Mouse (Mus musculus) left cerebral cortex, postnatal 10 days (tissue): Measurements from ENCODE around the gene Ppp1r9a. TPM values are rescaled to one million over a fixed set of nuclear protein-coding genes. Genes with fewer than 3 reads are reported as not detected.

Source experiments
- DNase-seq, 2 experiments: peaks; one replicate each; pipeline ENCODE4 v3.0.0; 2021 to 2022; ENCODE audit warnings: low spot score in 2 of 2, mixed read lengths in 1 of 2; ENCODE audit errors: extremely low spot score in 1 of 2
- intact Hi-C: fragments of 180-260 bp; cut with DNase I; formaldehyde crosslinking; loops from one replicate; pipeline ENCODE4 v1.15.1; 2025
- total RNA-seq, 2 experiments: library from RNA; stranded (reverse); gene quantifications; 2 replicates each; pipeline ENCODE4 v1.2.3; 2021

Ppp1r9a gene
- total RNA-seq, 2 experiments from 2014 or later: 123 to 128 TPM

DNA sequence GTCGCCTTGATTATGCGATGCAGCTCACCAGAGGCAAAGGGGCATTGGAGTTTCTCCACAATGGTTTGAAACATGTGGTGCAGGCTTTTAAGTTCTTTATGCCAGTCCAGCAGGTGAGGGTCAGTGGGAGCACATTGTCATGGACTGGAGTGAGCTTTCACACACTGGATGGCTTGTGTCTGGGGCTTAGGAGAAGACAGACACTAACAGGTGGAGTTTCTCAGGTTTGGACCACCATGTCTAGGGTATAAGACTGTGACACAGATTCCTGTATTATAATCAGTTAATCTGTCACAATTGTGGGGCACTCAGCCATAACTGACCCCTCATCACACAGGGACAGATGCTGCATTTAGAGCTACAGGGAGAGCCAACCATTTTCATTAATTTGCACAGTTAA, 124.5 kb downstream of the Ppp1r9a start:
- intact Hi-C loops: no loop called here
- no peak for DNase-seq

DNA sequence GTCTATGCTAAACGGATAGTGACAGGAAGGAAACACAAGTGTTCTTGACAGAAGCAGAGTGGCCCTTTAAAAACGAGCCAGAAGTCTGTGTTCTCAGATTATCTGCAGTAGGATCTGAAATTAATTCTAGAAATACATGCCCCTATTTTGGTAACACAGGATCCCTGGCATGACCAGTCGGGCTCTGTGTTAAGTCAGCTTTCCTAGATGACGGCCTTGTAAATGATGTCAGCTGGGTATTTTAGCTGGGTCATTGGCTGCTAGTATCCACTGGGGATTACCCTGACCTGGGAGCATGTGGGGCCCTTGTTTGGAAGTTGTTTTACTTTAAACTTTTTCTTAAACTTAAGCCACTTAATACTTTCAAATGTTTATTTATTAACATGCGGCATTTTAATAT, 125.1 kb downstream of the Ppp1r9a start:
- intact Hi-C loops: no loop called here
- no peak for DNase-seq

DNA sequence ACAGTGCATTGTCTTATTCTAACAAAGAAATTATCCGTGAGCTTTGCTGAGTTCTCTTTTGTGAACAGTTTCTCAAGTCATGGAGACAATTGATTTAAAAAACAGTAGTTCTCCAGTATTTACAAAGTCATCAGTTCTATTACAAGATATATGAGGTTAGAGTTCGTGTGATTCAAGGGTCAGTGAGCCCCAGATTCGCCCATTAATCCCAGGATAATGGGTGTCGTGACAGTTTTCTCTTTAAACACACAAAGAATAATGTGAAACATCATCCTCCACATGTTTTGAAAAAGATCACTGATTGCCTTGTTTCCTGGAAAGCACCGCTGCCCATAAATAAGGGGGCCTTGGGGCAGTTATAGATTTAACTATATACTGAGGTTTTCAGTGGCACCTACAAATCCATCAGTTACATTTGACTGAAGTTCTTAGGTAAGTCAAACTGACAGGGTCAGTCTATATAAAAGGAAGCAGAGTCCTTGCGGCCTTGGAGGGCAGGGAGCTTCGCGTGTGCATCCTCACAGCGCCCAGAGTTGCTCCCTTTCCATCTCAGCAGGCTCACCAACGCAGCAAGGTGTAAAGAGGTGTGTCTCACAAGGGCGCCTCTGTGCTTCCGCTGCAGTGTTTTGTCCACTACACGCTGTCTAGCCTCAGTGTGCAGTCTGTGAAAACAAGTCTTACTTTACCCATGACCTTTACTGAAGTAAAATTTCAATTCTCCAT, 126.6 kb downstream of the Ppp1r9a start:
- DNase-seq: no peak
- intact Hi-C loops: no loop called here

DNA sequence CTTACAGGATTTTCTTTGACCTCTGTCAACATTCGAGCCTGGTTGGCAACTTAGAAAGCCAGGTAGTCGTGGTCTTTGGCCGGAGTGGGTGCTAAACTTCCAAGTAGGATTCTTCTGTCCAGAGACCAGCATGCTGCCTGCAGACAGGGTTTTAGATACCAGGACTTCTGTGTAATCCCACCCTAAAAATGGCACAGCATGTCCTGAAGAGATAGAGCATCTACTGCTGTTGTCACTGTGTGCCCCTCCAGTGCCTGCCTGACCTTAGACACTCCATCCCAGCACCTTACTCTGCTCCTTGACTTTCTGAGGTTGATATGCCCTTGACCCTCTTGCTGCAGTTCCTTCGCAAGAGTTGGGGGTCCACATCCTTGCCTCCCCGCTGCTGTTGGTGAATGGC, 127.2 kb downstream of the Ppp1r9a start:
- no peak for DNase-seq
- intact Hi-C loops: no loop called here

DNA sequence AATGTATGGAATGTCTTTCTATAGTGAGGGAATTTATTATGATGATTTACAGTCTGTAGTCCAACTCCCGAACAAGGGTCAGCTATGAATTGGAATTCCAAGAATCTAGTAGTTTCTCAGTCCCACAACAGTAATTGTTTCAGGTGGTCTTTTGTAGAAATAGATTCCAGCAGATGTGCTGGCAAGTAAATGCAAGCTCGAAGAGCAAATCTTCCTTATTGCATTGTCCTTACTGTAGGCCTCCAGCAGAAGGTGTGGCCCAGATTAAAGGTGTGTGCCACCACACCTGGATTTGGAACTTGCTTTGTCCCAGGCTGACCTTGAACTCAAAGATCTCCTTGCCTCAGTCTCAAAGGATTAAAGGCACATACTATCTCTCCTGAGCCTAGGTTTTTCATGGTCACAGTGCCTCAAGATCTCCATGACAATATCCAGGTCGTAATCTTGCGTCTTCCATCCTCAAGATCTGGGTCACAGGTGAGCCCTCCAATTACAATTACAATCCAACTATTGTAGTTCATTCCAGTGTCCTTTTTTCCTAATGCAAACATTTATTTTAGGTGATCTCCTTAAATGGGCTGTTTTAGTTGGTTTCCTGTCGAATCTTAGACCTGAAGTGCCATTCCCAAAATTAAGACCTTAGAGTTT, 130.4 kb downstream of the Ppp1r9a start:
- intact Hi-C loops: no loop called here
- no peak for DNase-seq

DNA sequence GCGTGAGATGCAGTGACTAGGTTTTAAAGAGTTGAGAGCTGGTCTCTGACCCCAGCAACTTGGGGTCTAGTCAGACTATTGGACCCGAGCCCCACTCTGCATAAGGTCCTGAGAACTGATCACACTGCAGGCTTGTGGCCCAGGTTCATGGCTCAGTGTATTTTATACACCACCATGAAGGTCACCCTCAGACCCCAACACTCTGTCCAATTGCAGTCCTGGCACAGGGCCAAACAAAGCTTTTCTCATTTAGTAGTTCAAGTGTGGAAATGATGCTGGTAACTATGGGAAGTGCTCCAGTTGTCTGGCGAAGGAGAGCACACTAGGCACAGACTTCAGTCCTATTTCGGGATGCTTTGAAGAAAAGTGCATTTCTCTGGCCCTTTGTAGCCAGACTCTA, 134.5 kb downstream of the Ppp1r9a start:
- intact Hi-C loops: no loop called here
- DNase-seq: peak in 1 of 2 experiments; percentile 55

DNA sequence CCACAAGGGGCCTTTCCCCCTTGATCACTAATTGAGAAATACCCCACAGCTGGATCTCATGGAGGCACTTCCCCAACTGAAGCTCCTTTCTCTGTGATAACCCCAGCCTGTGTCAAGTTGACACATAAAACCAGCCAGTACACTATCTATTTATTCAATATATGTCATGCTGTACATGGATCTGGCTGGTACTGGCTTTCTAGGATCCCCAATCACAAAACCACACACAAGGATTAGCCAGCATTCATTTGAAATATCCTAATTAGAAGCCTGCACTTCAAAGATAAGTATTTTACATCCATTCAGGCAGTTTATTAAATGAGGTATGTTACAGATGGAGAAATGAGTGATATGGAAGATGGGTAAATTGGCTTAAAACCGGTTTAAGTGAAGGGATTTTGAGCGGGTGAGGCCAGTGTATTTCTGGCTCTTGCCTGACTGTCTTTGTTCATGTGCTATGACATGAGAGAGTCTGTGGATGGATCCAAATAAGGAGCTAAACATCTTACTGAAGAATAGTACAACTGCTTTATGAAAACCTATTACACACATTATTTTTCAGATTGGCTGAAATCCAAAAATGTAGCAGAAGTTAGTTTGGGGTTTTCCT, 135.5 kb downstream of the Ppp1r9a start:
- intact Hi-C loops: no loop called here
- DNase-seq: no peak

DNA sequence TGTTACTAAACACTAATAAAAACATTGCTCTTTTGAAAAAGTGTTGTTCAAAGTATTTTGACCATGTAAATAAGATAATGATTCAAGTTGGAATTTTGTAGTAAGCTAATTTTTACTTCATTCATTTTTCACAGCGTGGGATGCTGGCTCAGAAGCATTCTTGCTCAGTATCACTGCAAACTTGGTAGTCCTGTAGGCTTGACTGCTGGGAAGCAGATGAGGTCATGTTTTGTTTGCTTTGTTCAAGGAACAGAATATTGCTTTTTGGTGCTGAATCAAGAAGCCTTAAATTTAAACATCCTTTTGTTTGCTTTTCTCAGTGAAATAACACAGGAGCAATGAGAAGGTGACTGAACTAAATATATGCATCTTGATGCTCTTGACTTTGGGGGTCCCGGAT, 136.6 kb downstream of the Ppp1r9a start:
- intact Hi-C loops: no loop called here
- DNase-seq: no peak

DNA sequence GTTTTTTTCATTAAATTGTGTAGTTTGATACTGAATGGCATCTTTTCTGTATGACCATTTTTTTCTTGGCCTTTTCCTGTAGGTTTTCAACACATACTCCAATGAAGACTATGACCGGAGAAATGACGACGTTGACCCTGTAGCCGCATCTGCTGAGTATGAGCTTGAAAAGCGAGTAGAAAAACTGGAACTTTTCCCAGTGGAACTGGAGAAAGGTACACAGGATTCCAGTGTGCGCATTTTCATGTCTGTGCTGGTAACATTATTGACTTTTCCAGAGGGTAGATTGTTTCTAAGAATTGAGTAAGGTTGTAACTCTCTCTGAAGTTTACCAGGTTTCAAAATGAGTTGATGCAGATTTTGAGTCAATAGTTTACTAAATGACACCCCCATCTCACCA, 143.1 kb downstream of the Ppp1r9a start:
- DNase-seq: no peak
- intact Hi-C loops: no loop called here

DNA sequence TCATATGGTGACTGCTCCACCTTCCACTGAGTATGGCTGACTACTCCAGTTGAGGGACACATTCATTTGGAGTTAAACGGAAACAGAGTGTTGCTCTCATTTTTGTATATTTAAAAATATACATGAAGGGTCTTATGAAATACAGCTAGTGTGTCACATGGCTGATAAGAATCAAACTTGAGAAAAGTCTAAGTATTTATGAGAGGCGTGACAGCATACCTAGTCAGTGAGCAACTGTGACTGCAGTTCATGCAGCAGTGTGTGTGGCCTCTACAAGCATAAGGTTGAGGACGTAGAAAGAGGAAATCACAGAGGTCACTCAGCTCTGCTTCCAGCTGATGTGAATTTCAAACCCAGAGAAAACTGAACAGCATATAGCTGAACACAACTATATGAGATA, 145.3 kb downstream of the Ppp1r9a start:
- intact Hi-C loops: no loop called here
- no peak for DNase-seq

DNA sequence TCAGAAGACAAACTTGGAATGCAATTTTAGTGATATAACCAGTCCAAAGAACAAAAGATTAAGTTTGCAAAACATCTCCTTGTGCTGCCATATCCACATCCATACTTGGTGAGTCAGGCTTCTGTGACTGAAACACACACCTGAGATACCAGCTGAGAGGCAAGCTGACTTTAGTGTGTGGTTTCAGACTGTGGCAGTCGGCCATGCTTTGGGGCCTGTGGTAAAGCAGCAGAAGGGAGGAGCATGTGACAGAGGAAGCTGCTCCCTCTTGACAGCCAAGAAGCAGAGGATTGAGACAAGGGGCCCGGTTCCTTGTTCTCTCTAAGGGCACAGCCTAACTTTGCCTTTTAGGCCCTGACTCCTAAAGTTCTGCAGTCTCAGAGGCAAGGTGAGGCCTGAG, 149.6 kb downstream of the Ppp1r9a start:
- DNase-seq: no peak

DNA sequence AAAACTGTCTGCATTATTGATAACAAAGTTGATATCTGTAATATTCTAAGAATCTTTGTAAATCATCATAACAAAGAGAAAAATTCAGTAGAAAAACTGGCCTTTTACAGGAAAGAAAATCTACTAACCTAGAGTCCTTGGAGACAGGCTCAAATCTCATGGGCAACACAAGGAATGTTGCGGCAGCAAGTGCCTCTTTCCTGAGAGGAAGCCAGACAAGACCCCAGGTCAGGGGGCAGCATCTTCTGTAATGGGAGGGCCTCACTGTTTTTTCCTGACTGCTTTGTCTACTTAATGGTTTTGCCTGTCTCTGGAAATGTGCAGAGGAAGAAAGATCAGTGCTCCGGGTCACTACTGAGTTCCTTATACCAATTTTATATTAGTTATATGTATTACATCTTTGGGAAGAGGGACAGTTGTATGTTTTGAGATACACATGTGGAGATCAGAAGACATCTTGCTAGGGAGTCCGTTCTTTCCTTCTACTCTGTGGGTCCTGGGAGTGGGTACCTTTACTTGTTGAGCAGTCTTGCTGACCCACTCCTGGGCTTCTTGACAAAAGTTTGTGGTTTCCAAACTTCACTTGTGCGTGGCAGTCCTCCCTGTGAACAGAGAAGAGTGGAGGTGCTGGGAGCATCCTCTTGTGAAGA, 151.9 kb downstream of the Ppp1r9a start:
- DNase-seq: no peak
- intact Hi-C loops: no loop called here

More for the DNA sequence above, 149.6 kb downstream of the Ppp1r9a start:
- intact Hi-C loops: no loop called here

DNA sequence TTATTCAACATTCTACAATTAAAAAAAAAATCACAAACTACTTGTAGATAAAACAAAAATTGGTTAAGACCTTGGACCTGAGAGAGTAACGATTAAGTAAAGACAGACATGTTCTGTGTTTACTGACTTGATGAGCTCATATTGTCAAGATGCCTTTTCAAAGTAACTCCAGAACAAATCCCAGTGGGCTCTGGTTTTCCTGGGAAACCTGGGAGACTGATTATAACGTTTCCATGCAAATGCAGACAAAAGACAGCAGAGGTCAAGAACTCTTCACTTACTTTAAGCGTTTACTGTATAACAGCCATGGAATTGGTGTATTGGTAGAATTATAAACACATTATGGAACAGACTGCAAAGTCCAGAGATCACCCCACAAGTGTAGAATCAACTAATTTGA, 172.0 kb downstream of the Ppp1r9a start:
- DNase-seq: no peak
- intact Hi-C loops: no loop called here

DNA sequence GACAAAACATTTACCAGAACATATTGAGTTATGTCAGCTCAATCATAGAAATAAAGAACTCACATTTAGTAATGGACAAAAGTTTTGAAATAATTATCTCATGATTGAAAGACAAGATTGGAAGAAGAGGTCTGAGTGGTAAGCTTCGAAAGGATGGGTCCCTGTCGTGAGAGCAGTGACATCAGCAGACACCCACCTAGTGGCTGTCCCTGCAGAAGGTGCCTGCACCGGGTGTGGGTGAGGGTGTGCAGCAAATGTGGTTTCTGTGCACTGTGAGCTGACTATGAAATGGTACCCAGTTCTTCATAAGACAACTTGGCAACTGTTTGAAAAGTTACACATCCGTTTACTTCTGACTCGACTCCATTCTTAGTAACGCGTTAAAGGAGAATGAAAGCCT, 173.0 kb downstream of the Ppp1r9a start:
- DNase-seq: no peak

DNA sequence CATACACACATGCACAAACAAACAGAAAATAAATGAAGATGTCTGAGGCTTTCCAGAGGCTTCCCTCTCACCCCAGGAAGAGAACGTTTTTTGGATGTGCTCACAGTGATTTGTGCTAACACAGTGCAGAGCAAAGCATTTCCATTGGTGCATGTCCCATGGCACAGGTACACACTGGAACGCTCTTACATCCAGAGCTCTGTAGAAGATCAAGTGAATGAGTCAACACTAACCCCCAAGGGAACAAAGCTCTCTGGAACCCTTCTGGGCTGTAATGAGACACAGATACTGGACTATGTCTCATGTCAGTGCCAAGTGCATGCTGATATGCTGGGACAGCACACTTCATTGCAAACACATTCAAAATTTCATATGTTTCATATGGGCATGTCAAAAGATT, 175.3 kb downstream of the Ppp1r9a start:
- intact Hi-C loops: no loop called here
- DNase-seq: no peak

More for the DNA sequence above, 173.0 kb downstream of the Ppp1r9a start:
- intact Hi-C loops: no loop called here

DNA sequence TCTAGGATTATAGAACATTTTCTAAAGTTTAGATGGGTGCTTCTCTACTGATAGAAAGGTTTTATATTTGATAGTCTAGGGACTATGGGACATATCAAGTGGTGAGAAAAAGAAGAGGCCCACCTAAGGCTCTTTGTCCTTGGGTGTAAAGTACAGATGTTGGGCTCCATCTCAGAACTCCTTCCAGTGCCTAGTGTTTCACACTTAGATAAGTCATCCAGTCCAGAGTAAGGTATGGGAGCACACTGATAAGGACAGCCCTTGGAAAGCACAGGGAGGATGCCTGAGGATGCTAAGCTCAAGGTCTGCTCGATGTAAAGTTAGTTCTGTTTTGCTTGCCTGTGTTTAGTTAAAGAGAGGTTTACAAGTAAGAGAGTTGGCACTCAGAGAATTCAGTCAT, 176.4 kb downstream of the Ppp1r9a start:
- DNase-seq: no peak
- intact Hi-C loops: no loop called here

DNA sequence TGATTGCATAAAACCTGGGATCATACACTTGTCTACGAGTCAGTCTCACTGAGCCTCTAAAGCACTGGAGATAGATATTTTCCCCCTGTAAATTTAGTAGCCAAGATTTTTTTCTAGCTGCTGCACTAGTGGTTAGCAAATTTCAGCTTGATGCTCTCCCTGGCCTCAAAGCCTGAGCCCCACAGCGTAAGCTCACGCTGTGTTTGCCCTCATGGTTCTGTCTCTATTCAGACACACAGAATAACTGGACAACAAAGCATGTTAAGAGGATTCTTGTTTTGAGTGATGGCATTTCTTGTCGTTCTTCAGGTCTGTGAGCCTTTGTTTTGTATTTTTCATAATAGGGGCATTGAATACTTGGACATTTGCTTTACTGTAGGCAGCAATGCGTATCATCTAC, 177.4 kb downstream of the Ppp1r9a start:
- DNase-seq: no peak
- intact Hi-C loops: no loop called here

DNA sequence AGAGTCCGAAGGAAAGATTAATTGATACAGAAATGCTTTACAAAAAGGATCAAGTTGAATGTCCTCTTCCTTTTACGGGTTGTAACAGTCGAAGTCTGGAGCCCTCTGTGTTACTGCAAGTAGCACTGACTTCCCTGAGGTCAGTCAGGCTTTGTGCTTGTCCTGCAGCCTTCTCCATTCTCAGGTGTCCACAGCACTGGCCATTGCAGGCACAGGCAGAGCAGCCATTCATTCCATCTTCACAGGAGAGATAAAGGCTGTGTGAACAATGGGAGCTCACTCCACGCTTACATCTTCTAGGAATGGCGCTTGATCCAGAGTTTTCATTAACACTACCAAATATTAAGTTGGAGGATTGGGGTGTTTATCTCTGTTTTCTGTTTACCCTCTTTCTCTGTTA, 177.8 kb downstream of the Ppp1r9a start:
- DNase-seq: no peak
- intact Hi-C loops: no loop called here

DNA sequence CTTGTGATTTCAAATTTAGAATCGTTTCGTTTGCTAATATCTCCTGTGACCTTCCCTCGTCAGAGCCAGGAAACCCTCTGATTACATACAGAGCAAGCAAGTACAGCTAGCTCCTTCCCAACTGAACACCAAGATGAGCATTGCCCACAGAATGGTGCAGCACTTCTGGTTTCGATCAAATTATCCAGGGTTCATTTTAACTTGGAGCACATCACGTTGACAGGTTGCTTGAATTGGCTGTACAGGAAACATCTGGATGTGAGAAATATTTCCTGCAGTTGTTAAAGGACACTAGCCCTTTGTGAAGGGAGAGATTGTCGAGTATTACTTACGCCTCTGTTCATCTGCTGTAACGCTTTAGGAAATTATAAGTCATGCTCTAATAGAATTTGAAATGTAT, 178.4 kb downstream of the Ppp1r9a start:
- intact Hi-C loops: no loop called here
- DNase-seq: no peak

DNA sequence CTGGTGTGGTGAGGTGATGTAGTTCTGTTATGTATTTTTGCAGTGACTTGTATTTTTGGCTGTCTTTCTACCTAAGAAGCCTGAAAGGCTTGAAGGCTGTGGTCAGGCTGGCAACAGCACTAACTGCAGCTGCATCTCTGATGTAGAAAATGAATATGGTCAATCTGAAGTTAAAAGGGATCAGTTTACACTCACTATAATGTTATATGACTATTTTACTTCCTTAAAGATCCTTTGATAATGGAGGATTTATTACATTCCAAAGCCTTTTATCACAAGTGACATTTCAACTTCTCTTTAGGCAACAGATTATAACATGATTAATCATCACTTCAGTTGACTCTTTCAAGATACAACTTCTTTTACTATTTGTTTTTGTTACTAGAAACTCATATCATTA, 179.4 kb downstream of the Ppp1r9a start:
- no peak for DNase-seq
- intact Hi-C loops: no loop called here
